Mouse (Mus musculus) intestine, postnatal 0 days (tissue): ENCODE measurements around the gene Olah. TPM values are rescaled to one million over a fixed set of nuclear protein-coding genes. Genes with fewer than 3 reads are reported as not detected.

Source experiments
- ATAC-seq: fragments of 200-750 bp; cut with Nextera tagmentation; 2 replicates; pipeline ENCODE4 v1.8.0; 2017; ENCODE audit warnings: mild to moderate bottlenecking, moderate TSS enrichment, moderate library complexity
- H3K27ac ChIP-seq: fragments of 300-500 bp; sonication (generic); 2 replicates; pipeline ENCODE4 v1.5.1; 2014; ENCODE audit warnings: mild to moderate bottlenecking, low read depth, low read length, moderate library complexity
- H3K27me3 ChIP-seq: fragments of 300-500 bp; sonication (generic); replicated peaks from 2 replicates; pipeline ENCODE4 v1.6.1; 2014; ENCODE audit warnings: low read length, mixed read lengths; ENCODE audit not compliant: control insufficient read depth, insufficient read depth
- H3K36me3 ChIP-seq: fragments of 300-500 bp; sonication (generic); 2 replicates; pipeline ENCODE4 v1.6.1; 2014; ENCODE audit warnings: mild to moderate bottlenecking, moderate library complexity; ENCODE audit not compliant: control insufficient read depth, insufficient read depth
- H3K4me1 ChIP-seq: fragments of 300-500 bp; sonication (generic); replicated peaks from 2 replicates; pipeline ENCODE4 v1.6.1; 2014; ENCODE audit warnings: antibody characterized with exemption, low read length, mixed read lengths; ENCODE audit not compliant: control insufficient read depth, insufficient read depth
- H3K4me2 ChIP-seq: fragments of 300-500 bp; sonication (generic); replicated peaks from 2 replicates; pipeline ENCODE4 v1.6.1; 2014; ENCODE audit warnings: low read depth, mild to moderate bottlenecking, moderate library complexity
- H3K4me3 ChIP-seq: fragments of 300-500 bp; sonication (generic); 2 replicates; pipeline ENCODE4 v1.5.1; 2014; ENCODE audit warnings: low read depth, low read length
- H3K9ac ChIP-seq: fragments of 300-500 bp; sonication (generic); 2 replicates; pipeline ENCODE4 v1.6.1; 2014; ENCODE audit warnings: mild to moderate bottlenecking, low read depth, low read length
- H3K9me3 ChIP-seq: fragments of 300-500 bp; sonication (generic); 2 replicates; pipeline ENCODE4 v1.6.1; 2016; ENCODE audit warnings: mixed run types; ENCODE audit not compliant: control insufficient read depth
- CTCF ChIP-seq: sonication (generic); IDR thresholded peaks from 2 replicates; pipeline ENCODE4 v1.5.1; 2016; ENCODE audit warnings: low read depth, mild to moderate bottlenecking, control low read depth, antibody characterized with exemption, moderate library complexity
- WGBS: fragments of 180-500 bp; shearing (Covaris S2); extraction: QIAGEN DNeasy Blood & Tissue Kit; methylation state at CpG from one replicate; pipeline ENCODE4 v1.1.7; 2014; 5-methylcytosine and 5-hydroxymethylcytosine counted together
- polyA plus RNA-seq: library from polyadenylated mRNA; unstranded; fragments of >200 nt; fragmentation: Nextera tagmentation; extraction: Ambion mirVana; gene quantifications from 2 replicates; pipeline ENCODE4 v1.2.1, GENCODE M21; 2015

Olah gene
- polyA plus RNA-seq, 1 experiment from 2014 or later = 3.1 TPM

GRCm38 (mm10) chr2:3324381-3325130 is 72.5 kb downstream of the Olah start:
- 94% methylated on average over 7 of the region's 7 CpGs for WGBS

GRCm38 (mm10) chr2:3323132-3323531 is 73.9 kb downstream of the Olah start:
- no peak for TF ChIP-seq CTCF

More at GRCm38 (mm10) chr2:3324381-3325130, 72.5 kb downstream of the Olah start:
- Histone ChIP-seq H3K9me3 (no peaks in the 10 kb centered on the region), H3K4me3 (no peak overlapping the region), H3K27ac (no peak overlapping the region), H3K4me1 (no peaks in the 10 kb centered on the region), H3K4me2 (no peak overlapping the region), H3K36me3 (peaks cover 44% of the 10 kb centered on the region), H3K27me3 (no peaks in the 10 kb centered on the region), H3K9ac (no peak overlapping the region)
- no peak for ATAC-seq
- TF ChIP-seq CTCF = no peak

GRCm38 (mm10) chr2:3305426-3306025 is 91.5 kb downstream of the Olah start:
- Histone ChIP-seq H3K4me1 (no peaks in the 10 kb centered on the region), H3K4me2 (no peak overlapping the region), H3K36me3 (peaks cover 13% of the 10 kb centered on the region; the same call in 1 of the 2 replicates), H3K9ac (no peak overlapping the region), H3K9me3 (no peaks in the 10 kb centered on the region), H3K27me3 (no peaks in the 10 kb centered on the region), H3K27ac (no peak overlapping the region), H3K4me3 (no peak overlapping the region)
- ATAC-seq = no peak
- TF ChIP-seq CTCF = no peak
- 66% methylated on average over 3 of the region's 3 CpGs for WGBS

More at GRCm38 (mm10) chr2:3323132-3323531, 73.9 kb downstream of the Olah start:
- H3K4me2 ChIP-seq = no peak overlapping the region
- no peak overlapping the region for H3K27ac ChIP-seq
- H3K27me3 ChIP-seq = no peaks in the 10 kb centered on the region
- H3K9ac ChIP-seq = no peak overlapping the region
- ATAC-seq = no peak
- peaks cover 45% of the 10 kb centered on the region for H3K36me3 ChIP-seq
- H3K9me3 ChIP-seq = no peaks in the 10 kb centered on the region
- H3K4me3 ChIP-seq = no peak overlapping the region
- 71% methylated on average over 2 of the region's 2 CpGs for WGBS
- no peaks in the 10 kb centered on the region for H3K4me1 ChIP-seq

- no peak for TF ChIP-seq CTCF
- no peaks in the 10 kb centered on the region for H3K4me1 ChIP-seq
- no peak overlapping the region for H3K27ac ChIP-seq
- no peaks in the 10 kb centered on the region for H3K36me3 ChIP-seq
- WGBS = 75% methylated on average over 7 of the region's 7 CpGs
- no peak overlapping the region for H3K9ac ChIP-seq
- H3K9me3 ChIP-seq = no peaks in the 10 kb centered on the region
- H3K4me3 ChIP-seq = no peak overlapping the region
- no peak for ATAC-seq
- no peaks in the 10 kb centered on the region for H3K27me3 ChIP-seq
- H3K4me2 ChIP-seq = no peak overlapping the region
Observed at GRCm38 (mm10) chr2:3295826-3296225, 101.2 kb downstream of the Olah start.

- Histone ChIP-seq H3K36me3 (no peaks in the 10 kb centered on the region), H3K27ac (no peak overlapping the region), H3K27me3 (no peaks in the 10 kb centered on the region), H3K4me3 (no peak overlapping the region), H3K4me1 (no peaks in the 10 kb centered on the region), H3K9ac (no peak overlapping the region), H3K4me2 (no peak overlapping the region), H3K9me3 (no peaks in the 10 kb centered on the region)
- WGBS = 65% methylated on average over 1 of the region's 1 CpGs
- TF ChIP-seq CTCF = no peak
- ATAC-seq = no peak
Observed at GRCm38 (mm10) chr2:3292170-3292569, 104.8 kb downstream of the Olah start.

Other genes with a start within 250 kb of the Olah start
- 20.0 and 21.0 TPM in 2 replicates for gene Nmt2, start 113.0 kb downstream of the Olah start, polyA plus RNA-seq
- 15.4 and 15.6 TPM in 2 replicates for gene Rpp38, start 64.6 kb downstream of the Olah start, polyA plus RNA-seq
- gene Acbd7, start 61.0 kb downstream of the Olah start, polyA plus RNA-seq = 0.40 and 0.63 TPM in 2 replicates
- gene Meig1, start 25.4 kb upstream of the Olah start, polyA plus RNA-seq = 0.43 TPM in 1 of 2 replicates, not detected in the other
- 3.5 and 3.9 TPM in 2 replicates for gene Dclre1c, start 26.9 kb upstream of the Olah start, polyA plus RNA-seq
- 2.8 and 3.1 TPM in 2 replicates for gene Suv39h2, start 77.8 kb upstream of the Olah start, polyA plus RNA-seq
- 0.85 and 0.97 TPM in 2 replicates for gene Gm45902, start 115.6 kb upstream of the Olah start, polyA plus RNA-seq
- 39.9 and 41.7 TPM in 2 replicates for gene Hspa14, start 115.6 kb upstream of the Olah start, polyA plus RNA-seq
- gene Cdnf, start 115.8 kb upstream of the Olah start, polyA plus RNA-seq = 0.16 and 0.22 TPM in 2 replicates
- gene Fam107b, start 173.3 kb upstream of the Olah start, polyA plus RNA-seq = 17.2 and 21.8 TPM in 2 replicates